Mouse (Mus musculus): ENCODE measurements around the gene Tnfsf12.
"Not testable (repeated sequence)": the region's sequence is repeated elsewhere in the genome, so short reads cannot be mapped to it uniquely, and the experiment has no call there.

Gene Tnfsf12

GRCm38 (mm10) chr11:69695361-69696181 lies at the start of gene Tnfsf12, which contains the start of gene Tnfsfm13:
Gene Tnfsf12, minus strand, starts transcription at chr11:69695849.
Gene Tnfsfm13, minus strand, starts transcription at chr11:69696098.
- in situ Hi-C loops (cut with MboI, MseI), result no loop called here

GRCm38 (mm10) chr11:69731408-69731807 lies 35.8 kb upstream of the Tnfsf12 start:
- in situ Hi-C loops (cut with MboI, MseI), result not testable (repeated sequence)

- in situ Hi-C loops (cut with MboI, MseI), result no loop called here
Observed at GRCm38 (mm10) chr11:69729063-69729462, 33.4 kb upstream of the Tnfsf12 start.

- in situ Hi-C loops (cut with MboI, MseI), result no loop called here
Observed at GRCm38 (mm10) chr11:69725951-69726350, 30.3 kb upstream of the Tnfsf12 start.

GRCm38 (mm10) chr11:69723074-69723473 lies 27.4 kb upstream of the Tnfsf12 start:
- in situ Hi-C loops (cut with MboI, MseI), result no loop called here

- in situ Hi-C loops (cut with MboI, MseI), result no loop called here
Observed at GRCm38 (mm10) chr11:69720852-69721251, 25.2 kb upstream of the Tnfsf12 start.

GRCm38 (mm10) chr11:69719423-69719822 lies 23.8 kb upstream of the Tnfsf12 start:
- in situ Hi-C loops (cut with MboI, MseI), result no loop called here

- in situ Hi-C loops (cut with MboI, MseI), result no loop called here
Observed at GRCm38 (mm10) chr11:69718661-69719060, 23.0 kb upstream of the Tnfsf12 start.

- in situ Hi-C loops (cut with MboI, MseI), result no loop called here
Observed at GRCm38 (mm10) chr11:69716953-69717352, 21.3 kb upstream of the Tnfsf12 start.

GRCm38 (mm10) chr11:69715929-69716328 lies 20.3 kb upstream of the Tnfsf12 start:
- in situ Hi-C loops (cut with MboI, MseI), result no loop called here

GRCm38 (mm10) chr11:69715482-69715881 lies 19.8 kb upstream of the Tnfsf12 start:
- in situ Hi-C loops (cut with MboI, MseI), result no loop called here

GRCm38 (mm10) chr11:69714636-69715329 lies 19.1 kb upstream of the Tnfsf12 start:
- in situ Hi-C loops (cut with MboI, MseI), result no loop called here

- in situ Hi-C loops (cut with MboI, MseI), result no loop called here
Observed at GRCm38 (mm10) chr11:69712954-69713672, 17.5 kb upstream of the Tnfsf12 start.

GRCm38 (mm10) chr11:69711082-69711481 lies 15.4 kb upstream of the Tnfsf12 start:
- in situ Hi-C loops (cut with MboI, MseI), result no loop called here

- in situ Hi-C loops (cut with MboI, MseI), result no loop called here
Observed at GRCm38 (mm10) chr11:69710470-69710869, 14.8 kb upstream of the Tnfsf12 start.

GRCm38 (mm10) chr11:69709554-69710446 lies 14.2 kb upstream of the Tnfsf12 start:
- in situ Hi-C loops (cut with MboI, MseI), result no loop called here

GRCm38 (mm10) chr11:69708614-69709265 lies 13.1 kb upstream of the Tnfsf12 start:
- in situ Hi-C loops (cut with MboI, MseI), result no loop called here

GRCm38 (mm10) chr11:69707873-69708381 lies 12.3 kb upstream of the Tnfsf12 start:
- in situ Hi-C loops (cut with MboI, MseI), result no loop called here

- in situ Hi-C loops (cut with MboI, MseI), result no loop called here
Observed at GRCm38 (mm10) chr11:69707480-69707847, 11.8 kb upstream of the Tnfsf12 start.

GRCm38 (mm10) chr11:69706775-69707479 lies 11.3 kb upstream of the Tnfsf12 start:
- in situ Hi-C loops (cut with MboI, MseI), result no loop called here

Data from T-helper 17 cell (primary cell).